Mouse (Mus musculus): Measurements from ENCODE around the gene Spem2. TPM values are rescaled to one million over a fixed set of nuclear protein-coding genes. Genes with fewer than 3 reads are reported as not detected.
A peak's percentile ranks its signal among the peaks of the same experiment; 100 is the strongest.

Spem2 gene
- total and polyA plus RNA-seq, 3 experiments: 0.20 TPM; not detected in 2

- TF ChIP-seq POLR2A (IDR thresholded peaks at IDR 0.05; ENCODE audit: insufficient read depth, low read depth, low read length) (no peak), EP300 (IDR thresholded peaks at IDR 0.05; ENCODE audit: insufficient read depth, low read depth, low read length) (no peak), CTCF (IDR thresholded peaks at IDR 0.05) (no peak)
- intact Hi-C loops (cut with DNase I): no loop called here
- no peaks in the 10 kb centered on the region for H3K36me3 ChIP-seq (ENCODE audit: control insufficient read depth, insufficient read depth, low read length)
- 0 out of 2 replicates have a peak, but pooled peaks cover 1% of the 10 kb centered on the region for H3K4me1 ChIP-seq (ENCODE audit: control insufficient read depth, insufficient read depth, low read length)
- no peak for DNase-seq
- H3K9ac ChIP-seq (ENCODE audit: low read depth, low read length): no peak overlapping the region
- H3K27me3 ChIP-seq (ENCODE audit: control insufficient read depth, insufficient read depth, low read length): no peaks in the 10 kb centered on the region
- no peak overlapping the region for H3K4me3 ChIP-seq
- 71% methylated on average over 5 of the region's 5 CpGs for WGBS
- H3K79me2 ChIP-seq (replicated peaks; ENCODE audit: control insufficient read depth, insufficient read depth, low read length): no peaks in the 10 kb centered on the region
- no peak overlapping the region for H3K27ac ChIP-seq
These were observed 24.8 kb downstream of the Spem2 start for GRCm38 (mm10) chr11:69793429-69793828.

- H3K27me3 ChIP-seq (ENCODE audit: control insufficient read depth, insufficient read depth, low read length): no peaks in the 10 kb centered on the region
- H3K4me3 ChIP-seq: no peak overlapping the region
- 0 out of 2 replicates have a peak, but pooled peaks cover 1% of the 10 kb centered on the region for H3K4me1 ChIP-seq (ENCODE audit: control insufficient read depth, insufficient read depth, low read length)
- no peak for TF ChIP-seq EP300 (IDR thresholded peaks at IDR 0.05; ENCODE audit: insufficient read depth, low read depth, low read length)
- TF ChIP-seq CTCF (IDR thresholded peaks at IDR 0.05): no peak
- no peak for TF ChIP-seq POLR2A (IDR thresholded peaks at IDR 0.05; ENCODE audit: insufficient read depth, low read depth, low read length)
- H3K79me2 ChIP-seq (replicated peaks; ENCODE audit: control insufficient read depth, insufficient read depth, low read length): no peaks in the 10 kb centered on the region
- H3K9ac ChIP-seq (ENCODE audit: low read depth, low read length): no peak overlapping the region
- no peak for DNase-seq
- no peak overlapping the region for H3K27ac ChIP-seq
- intact Hi-C loops (cut with DNase I): no loop called here
- H3K36me3 ChIP-seq (ENCODE audit: control insufficient read depth, insufficient read depth, low read length): no peaks in the 10 kb centered on the region
- 53% methylated on average over 5 of the region's 5 CpGs for WGBS
These were observed 26.8 kb downstream of the Spem2 start for GRCm38 (mm10) chr11:69791420-69791819.

GRCm38 (mm10) chr11:69789431-69789830 is 28.8 kb downstream of the Spem2 start:
- intact Hi-C loops (cut with DNase I): no loop called here
- TF ChIP-seq EP300 (IDR thresholded peaks at IDR 0.05; ENCODE audit: insufficient read depth, low read depth, low read length): no peak
- TF ChIP-seq CTCF (IDR thresholded peaks at IDR 0.05): no peak
- no peak for TF ChIP-seq POLR2A (IDR thresholded peaks at IDR 0.05; ENCODE audit: insufficient read depth, low read depth, low read length)
- Histone ChIP-seq H3K4me3 (no peak overlapping the region), H3K27ac (no peak overlapping the region), H3K36me3 (ENCODE audit: control insufficient read depth, insufficient read depth, low read length) (no peaks in the 10 kb centered on the region), H3K79me2 (replicated peaks; ENCODE audit: control insufficient read depth, insufficient read depth, low read length) (no peaks in the 10 kb centered on the region), H3K27me3 (ENCODE audit: control insufficient read depth, insufficient read depth, low read length) (no peaks in the 10 kb centered on the region), H3K4me1 (ENCODE audit: control insufficient read depth, insufficient read depth, low read length) (peaks cover 1% of the 10 kb centered on the region; the same call in 1 of the 2 replicates), H3K9ac (ENCODE audit: low read depth, low read length) (no peak overlapping the region)
- 61% methylated on average over 5 of the region's 5 CpGs for WGBS
- DNase-seq: no peak

- Histone ChIP-seq H3K79me2 (replicated peaks; ENCODE audit: control insufficient read depth, insufficient read depth, low read length) (no peaks in the 10 kb centered on the region), H3K4me3 (no peak overlapping the region), H3K36me3 (ENCODE audit: control insufficient read depth, insufficient read depth, low read length) (no peaks in the 10 kb centered on the region), H3K27me3 (ENCODE audit: control insufficient read depth, insufficient read depth, low read length) (no peaks in the 10 kb centered on the region), H3K27ac (no peak overlapping the region), H3K9ac (ENCODE audit: low read depth, low read length) (no peak overlapping the region), H3K4me1 (ENCODE audit: control insufficient read depth, insufficient read depth, low read length) (peaks cover 1% of the 10 kb centered on the region; the same call in 1 of the 2 replicates)
- DNase-seq: no peak
- intact Hi-C loops (cut with DNase I): no loop called here
- TF ChIP-seq POLR2A (IDR thresholded peaks at IDR 0.05; ENCODE audit: insufficient read depth, low read depth, low read length): no peak
- TF ChIP-seq EP300 (IDR thresholded peaks at IDR 0.05; ENCODE audit: insufficient read depth, low read depth, low read length): no peak
- no peak for TF ChIP-seq CTCF (IDR thresholded peaks at IDR 0.05)
- 94% methylated on average over 5 of the region's 5 CpGs for WGBS
These were observed 31.0 kb downstream of the Spem2 start for GRCm38 (mm10) chr11:69787306-69787705.

- Histone ChIP-seq H3K27ac (peak overlapping the region; percentile 56), H3K9ac (ENCODE audit: low read depth, low read length) (peak overlapping the region; percentile 14), H3K27me3 (ENCODE audit: control insufficient read depth, insufficient read depth, low read length) (no peaks in the 10 kb centered on the region), H3K79me2 (replicated peaks; ENCODE audit: control insufficient read depth, insufficient read depth, low read length) (no peaks in the 10 kb centered on the region), H3K4me3 (peak overlapping the region; percentile 36), H3K36me3 (ENCODE audit: control insufficient read depth, insufficient read depth, low read length) (no peaks in the 10 kb centered on the region), H3K4me1 (ENCODE audit: control insufficient read depth, insufficient read depth, low read length) (peaks cover 1% of the 10 kb centered on the region; the same call in 1 of the 2 replicates)
- intact Hi-C loops (cut with DNase I): no loop called here
- peak; percentile 67 to 74 for DNase-seq
- TF ChIP-seq POLR2A (IDR thresholded peaks at IDR 0.05; ENCODE audit: insufficient read depth, low read depth, low read length) (peak; percentile 88), EP300 (IDR thresholded peaks at IDR 0.05; ENCODE audit: insufficient read depth, low read depth, low read length) (peak; percentile 34; the same call in 1 of the 2 replicates), CTCF (IDR thresholded peaks at IDR 0.05) (no peak)
- WGBS: 17% methylated on average over 15 of the region's 15 CpGs
These were observed 33.4 kb downstream of the Spem2 start for GRCm38 (mm10) chr11:69784793-69785272.

GRCm38 (mm10) chr11:69781828-69782227 is 36.4 kb downstream of the Spem2 start:
- H3K27ac ChIP-seq: no peak overlapping the region
- H3K79me2 ChIP-seq (replicated peaks; ENCODE audit: control insufficient read depth, insufficient read depth, low read length): no peaks in the 10 kb centered on the region
- peaks cover 1% of the 10 kb centered on the region; the same call in 1 of the 2 replicates for H3K4me1 ChIP-seq (ENCODE audit: control insufficient read depth, insufficient read depth, low read length)
- no peaks in the 10 kb centered on the region for H3K27me3 ChIP-seq (ENCODE audit: control insufficient read depth, insufficient read depth, low read length)
- no peak overlapping the region for H3K9ac ChIP-seq (ENCODE audit: low read depth, low read length)
- no peak for DNase-seq
- no peak overlapping the region for H3K4me3 ChIP-seq
- intact Hi-C loops (cut with DNase I): no loop called here
- no peaks in the 10 kb centered on the region for H3K36me3 ChIP-seq (ENCODE audit: control insufficient read depth, insufficient read depth, low read length)
- TF ChIP-seq POLR2A (IDR thresholded peaks at IDR 0.05; ENCODE audit: insufficient read depth, low read depth, low read length) (no peak), EP300 (IDR thresholded peaks at IDR 0.05; ENCODE audit: insufficient read depth, low read depth, low read length) (no peak), CTCF (IDR thresholded peaks at IDR 0.05) (no peak)
- 54% methylated on average over 4 of the region's 4 CpGs for WGBS
